Mouse (Mus musculus): ENCODE measurements around the gene Bmpr1b.

Bmpr1b gene

DNA sequence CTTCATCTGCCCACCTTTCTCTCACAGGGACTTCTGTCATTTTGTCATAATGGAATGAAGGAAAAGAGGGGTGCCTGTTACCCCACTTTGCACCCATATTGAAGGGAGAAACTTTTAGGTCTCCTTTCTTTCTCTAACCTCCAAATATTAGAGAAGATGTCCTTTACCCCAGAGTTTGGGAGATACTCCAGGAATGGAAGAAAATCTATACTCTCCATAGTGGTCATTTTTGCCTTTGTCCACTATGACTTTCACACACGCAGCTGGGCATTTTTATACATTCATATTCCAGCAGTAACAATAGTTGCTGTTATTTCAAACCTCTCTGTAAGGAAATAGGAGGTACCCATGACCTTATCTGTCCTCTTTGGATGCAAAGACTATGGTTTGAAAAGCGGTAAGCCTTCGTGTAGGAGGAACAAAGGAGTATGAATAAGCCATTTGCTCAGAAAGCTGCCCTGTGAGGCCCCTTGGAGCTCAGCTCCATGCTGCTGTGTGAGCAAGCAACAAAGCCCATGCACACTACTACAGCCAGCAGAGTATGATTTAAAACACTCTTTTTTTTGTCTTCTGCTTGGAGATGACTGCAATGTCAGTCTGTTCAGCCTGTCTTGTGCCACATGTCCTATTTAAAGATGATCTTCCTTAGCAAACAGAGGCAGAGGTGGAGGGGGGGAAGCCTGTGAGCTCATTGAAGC lies 350.5 kb downstream of the Bmpr1b start:
- DNase-seq (ENCODE audit: low spot score in 2 of 2): no peak

DNA sequence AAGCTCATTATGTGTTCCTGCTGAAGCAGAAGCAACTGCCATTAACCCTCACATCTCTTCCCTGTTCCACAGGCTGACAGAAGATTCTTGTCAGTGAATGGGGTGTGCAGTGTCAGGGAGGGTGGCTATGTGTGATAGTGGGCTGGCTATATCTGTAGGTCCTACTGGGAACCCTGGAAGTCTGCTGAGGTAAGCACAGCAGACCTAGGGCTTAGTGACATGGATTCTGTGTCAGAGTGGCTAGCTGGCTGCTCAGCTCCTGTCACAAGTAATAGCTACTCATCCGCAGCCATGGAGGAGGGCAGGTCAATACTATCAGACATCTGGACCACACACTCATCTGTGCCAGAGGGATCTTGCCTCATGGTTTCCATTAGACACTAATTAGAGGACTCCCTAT lies 354.4 kb downstream of the Bmpr1b start:
- no peak for DNase-seq (ENCODE audit: low spot score in 2 of 2)

DNA sequence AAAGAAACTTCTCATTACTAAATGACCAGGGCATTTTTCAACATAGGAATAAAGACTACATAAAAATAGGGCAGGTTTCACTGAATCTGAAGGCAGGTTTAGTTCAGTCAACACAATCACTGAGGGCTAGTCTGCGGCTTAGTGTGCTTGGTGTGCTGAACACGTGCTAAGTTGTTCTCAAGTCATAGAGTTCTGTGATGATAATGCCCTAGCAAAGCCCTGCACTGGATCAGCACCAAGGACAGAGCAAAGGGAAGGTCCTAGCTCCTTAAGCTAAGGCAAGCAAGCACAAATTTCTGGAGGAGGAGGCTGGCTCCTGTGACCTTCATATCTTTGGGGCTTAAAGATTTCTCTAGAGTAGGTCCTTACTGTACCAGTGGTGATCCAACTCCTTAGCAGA lies 357.9 kb downstream of the Bmpr1b start:
- no peak for DNase-seq (ENCODE audit: low spot score in 2 of 2)

DNA sequence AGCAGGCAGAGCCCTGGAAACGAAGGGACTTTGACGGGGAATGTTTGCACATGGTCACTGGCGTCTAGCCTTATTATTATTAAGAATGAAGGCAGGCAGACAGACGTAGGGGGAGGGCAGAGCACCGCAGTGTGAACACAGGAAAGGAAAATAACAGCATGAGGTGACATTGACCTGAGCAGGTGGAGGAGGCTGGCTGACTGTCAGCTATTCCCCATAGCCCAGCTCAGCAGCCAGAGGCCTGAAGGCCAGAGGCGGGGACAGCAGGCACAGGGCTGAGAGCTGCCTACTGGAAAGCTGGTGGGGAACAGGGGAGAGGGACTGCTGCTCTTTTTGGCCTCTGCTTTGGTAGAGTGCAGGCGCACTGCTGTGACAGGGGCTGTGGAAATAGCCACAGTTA lies 358.3 kb downstream of the Bmpr1b start:
- DNase-seq (ENCODE audit: low spot score in 2 of 2): no peak

DNA sequence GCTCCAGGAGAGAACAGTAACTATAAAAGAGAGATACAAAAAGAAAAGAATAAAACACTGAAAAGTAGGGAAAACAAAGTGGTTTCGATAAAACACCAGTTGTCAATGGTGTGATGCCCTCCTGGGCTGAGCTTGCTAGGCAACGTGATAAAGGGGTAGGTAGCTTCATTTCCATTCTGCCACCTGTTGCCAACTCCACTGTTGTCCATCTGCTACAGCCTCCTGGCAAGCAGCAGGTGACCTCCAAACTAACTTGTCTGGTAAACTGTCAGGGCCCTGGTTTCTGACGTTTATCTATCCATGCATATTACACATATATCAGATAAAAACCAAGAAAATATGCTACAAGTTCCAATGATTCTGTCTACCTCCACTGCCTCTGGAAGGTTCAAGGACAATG lies 359.6 kb downstream of the Bmpr1b start:
- no peak for DNase-seq (ENCODE audit: low spot score in 2 of 2)

DNA sequence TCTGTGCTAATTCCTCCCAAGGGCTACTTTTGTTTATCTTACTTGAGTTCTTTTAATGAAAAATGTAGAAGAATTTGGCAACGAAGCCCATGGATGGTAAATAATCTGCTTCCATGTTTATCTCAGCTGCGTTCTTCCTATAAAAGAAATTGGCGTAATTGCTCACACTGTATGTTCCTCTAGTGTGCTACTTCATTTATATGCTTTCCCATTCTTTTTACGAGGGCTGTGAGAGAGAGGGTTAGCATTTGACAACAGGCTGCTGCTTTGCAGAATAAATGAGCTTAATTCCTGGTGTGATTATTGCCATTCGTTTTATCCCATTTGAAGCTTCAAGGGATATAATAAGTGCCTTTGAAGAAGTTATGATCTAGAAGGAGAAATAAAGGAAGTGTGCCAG lies 365.1 kb downstream of the Bmpr1b start:
- no peak for DNase-seq (ENCODE audit: low spot score in 2 of 2)

DNA sequence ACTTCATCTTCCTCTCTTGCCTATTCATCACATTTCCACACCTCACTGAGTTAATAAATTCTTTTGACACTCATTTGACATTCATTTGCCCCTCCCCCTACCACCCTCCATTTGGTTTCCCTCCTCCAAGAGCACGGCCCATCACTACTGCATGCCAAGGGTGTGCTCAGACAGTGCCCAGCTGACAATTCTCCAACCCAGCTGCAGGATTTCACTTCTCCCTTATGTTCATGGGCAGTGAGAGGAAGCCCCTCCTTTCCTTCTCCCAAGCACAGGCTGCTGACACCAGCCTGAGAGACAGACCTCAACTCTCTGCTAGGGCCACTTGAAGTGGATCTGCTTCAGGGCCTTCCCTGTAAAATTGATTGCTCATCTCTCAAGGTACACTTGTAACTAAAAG lies 371.4 kb downstream of the Bmpr1b start:
- DNase-seq (ENCODE audit: low spot score in 2 of 2): no peak

DNA sequence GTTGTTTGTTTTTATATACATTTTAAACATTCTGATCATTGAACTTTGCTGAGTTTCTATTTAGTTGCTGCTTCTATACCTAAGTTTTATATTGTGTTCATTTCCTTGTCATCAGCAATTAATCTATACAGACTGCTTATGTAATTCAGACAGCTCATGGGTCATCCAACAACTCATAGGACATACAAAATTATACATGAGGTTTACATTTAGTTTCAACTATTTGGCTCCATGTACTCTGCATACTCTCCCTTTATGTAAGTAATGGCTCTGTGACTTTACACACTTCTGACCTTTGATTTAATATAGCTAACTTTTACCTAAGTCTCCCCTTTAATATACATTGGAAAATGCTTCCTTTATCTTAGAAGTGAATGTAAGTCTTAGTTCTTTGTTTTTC lies 371.9 kb downstream of the Bmpr1b start:
- DNase-seq (ENCODE audit: low spot score in 2 of 2): no peak

DNA sequence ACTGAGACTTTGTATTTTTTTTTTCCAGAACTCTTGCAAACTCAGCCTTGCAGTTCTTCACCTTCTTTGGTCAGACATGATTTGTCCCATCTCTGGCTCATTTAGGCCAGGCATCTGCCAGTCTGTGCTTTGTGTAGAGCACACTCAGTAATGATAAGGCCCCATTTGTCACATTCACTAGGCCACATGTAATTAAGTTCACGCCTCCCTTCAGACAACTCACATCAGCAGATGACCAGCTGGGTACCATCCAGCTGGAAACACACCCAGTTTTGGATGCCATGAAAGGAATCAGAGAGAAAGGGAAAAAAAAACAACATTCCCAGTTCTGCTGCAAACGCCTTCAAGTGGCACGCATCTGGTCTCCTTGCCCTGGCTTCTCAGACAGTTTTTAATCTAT lies 374.9 kb downstream of the Bmpr1b start:
- DNase-seq (ENCODE audit: low spot score in 2 of 2): no peak

DNA sequence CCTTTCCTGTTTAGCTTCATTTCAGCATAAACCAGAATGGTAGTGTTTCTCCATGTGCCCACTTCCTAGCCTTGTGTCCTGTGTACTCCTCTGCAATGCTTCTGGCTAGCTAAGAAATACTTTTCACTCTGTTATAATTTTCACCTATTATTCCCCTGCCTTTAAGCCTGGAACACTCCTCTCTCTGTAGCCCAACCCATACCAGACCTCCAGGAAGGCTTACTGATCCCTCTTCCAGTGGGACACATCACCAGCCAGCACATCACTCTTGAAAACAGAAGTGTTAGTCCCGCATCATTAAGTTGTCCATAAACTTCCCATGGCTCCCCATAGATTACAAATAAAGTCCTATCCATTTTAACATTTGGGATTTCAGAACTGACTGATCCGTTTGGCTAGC lies 375.5 kb downstream of the Bmpr1b start:
- no peak for DNase-seq (ENCODE audit: low spot score in 2 of 2)

DNA sequence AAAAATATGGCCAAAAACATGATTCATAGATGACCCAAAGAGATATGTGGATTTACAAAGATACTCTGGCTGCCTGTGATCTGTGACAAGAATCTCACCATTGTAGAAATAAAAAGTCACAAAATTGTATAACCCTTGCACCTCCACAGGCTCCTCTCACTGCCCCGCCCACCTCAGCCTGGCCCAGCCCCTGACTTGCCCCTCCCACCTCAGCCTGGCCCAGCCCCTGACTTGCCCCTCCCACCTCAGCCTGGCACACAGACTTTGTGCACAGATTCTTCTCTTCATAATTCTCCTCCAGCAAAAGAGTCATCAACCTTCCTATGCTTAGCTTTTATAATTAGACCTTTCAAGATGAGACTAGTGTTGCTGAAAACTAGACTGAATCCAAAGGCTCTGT lies 377.1 kb downstream of the Bmpr1b start:
- DNase-seq (ENCODE audit: low spot score in 2 of 2): no peak

DNA sequence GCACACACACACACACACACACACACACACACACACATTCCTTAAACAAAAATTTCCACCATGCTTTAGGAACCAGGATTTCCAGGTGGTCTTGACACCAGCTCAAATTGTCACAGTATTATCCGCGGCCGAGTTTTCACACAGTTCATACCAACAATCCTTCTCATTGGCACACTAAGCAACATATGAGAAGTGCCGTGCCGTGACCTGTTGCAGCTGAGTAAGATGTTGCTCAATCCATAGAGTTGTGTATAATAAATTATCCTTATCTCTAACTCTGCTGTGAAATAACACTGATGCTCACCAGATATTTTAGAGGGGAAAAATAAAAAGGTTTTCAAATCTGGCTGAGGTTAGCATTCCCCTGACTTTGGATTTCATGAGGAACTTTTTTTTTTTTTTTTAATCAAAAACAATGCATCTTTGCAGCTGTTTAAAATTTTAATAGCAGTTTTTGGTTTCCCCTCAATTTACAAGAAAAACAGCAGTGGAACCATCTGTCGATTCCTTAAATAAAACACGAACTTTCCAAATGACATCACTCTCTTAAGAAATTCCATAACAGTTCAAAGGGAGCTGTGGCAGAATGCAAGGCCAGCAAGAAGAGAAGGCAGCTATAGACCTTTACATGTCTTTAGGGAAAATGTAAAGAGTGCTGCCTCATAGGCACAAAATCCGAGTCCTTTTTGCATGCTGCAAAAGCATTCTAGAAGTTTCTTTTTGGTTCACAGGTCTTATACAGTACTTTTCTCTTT lies 378.0 kb downstream of the Bmpr1b start:
- DNase-seq (ENCODE audit: low spot score in 2 of 2): no peak

All from natural killer cell, adult 2 months (primary cell).